Mouse (Mus musculus) hindbrain, postnatal 0 days (tissue): ENCODE measurements at regions not wholly inside any gene's neighbourhood (a gene's known extent, or its start where the extent isn't known, plus 50 kb on each side); places are given as distances from the start of the nearest gene placed in this dataset.

ENCODE experiments used
- ATAC-seq: fragments of 200-750 bp; cut with Nextera tagmentation; 2 replicates; pipeline ENCODE4 v1.8.0; 2017; ENCODE audit warnings: mild to moderate bottlenecking, moderate TSS enrichment, moderate library complexity
- DNase-seq: peaks from one replicate; pipeline ENCODE4 v3.0.0-alpha.2; 2015; ENCODE audit warnings: low spot score
- H3K27ac ChIP-seq: fragments of 300-500 bp; sonication (generic); 2 replicates; pipeline ENCODE4 v1.5.1; 2014; ENCODE audit warnings: mild to moderate bottlenecking
- H3K27me3 ChIP-seq: fragments of 300-500 bp; sonication (generic); 2 replicates; pipeline ENCODE4 v1.6.1; 2014; ENCODE audit warnings: low read length, mixed read lengths; ENCODE audit not compliant: insufficient read depth
- H3K36me3 ChIP-seq: fragments of 300-500 bp; sonication (generic); 2 replicates; pipeline ENCODE4 v1.6.1; 2014; ENCODE audit warnings: low read length, mixed read lengths; ENCODE audit not compliant: insufficient read depth
- H3K4me1 ChIP-seq: fragments of 300-500 bp; sonication (generic); 2 replicates; pipeline ENCODE4 v1.6.1; 2014; ENCODE audit warnings: antibody characterized with exemption, low read length, mixed read lengths; ENCODE audit not compliant: insufficient read depth
- H3K4me2 ChIP-seq: fragments of 300-500 bp; sonication (generic); 2 replicates; pipeline ENCODE4 v1.6.1; 2014; ENCODE audit warnings: low read depth, mild to moderate bottlenecking, low read length, moderate library complexity, mixed read lengths
- H3K4me3 ChIP-seq: fragments of 300-500 bp; sonication (generic); 2 replicates; pipeline ENCODE4 v1.5.1; 2014; ENCODE audit warnings: low read length
- H3K9ac ChIP-seq: fragments of 300-500 bp; sonication (generic); replicated peaks from 2 replicates; pipeline ENCODE4 v1.6.1; 2014; ENCODE audit warnings: mild to moderate bottlenecking, low read length, moderate library complexity, mixed read lengths
- H3K9me3 ChIP-seq: fragments of 300-500 bp; sonication (generic); 2 replicates; pipeline ENCODE4 v1.6.1; 2016; ENCODE audit warnings: low read length, mixed read lengths
- CTCF ChIP-seq: IDR thresholded peaks from 2 replicates; pipeline ENCODE4 v1.5.1; 2016; ENCODE audit warnings: antibody characterized with exemption, control low read depth, low read depth
- WGBS: fragments of 180-500 bp; shearing (Covaris S2); extraction: QIAGEN DNeasy Blood & Tissue Kit; methylation state at CpG from one replicate; pipeline ENCODE4 v1.1.7; 2014; 5-methylcytosine and 5-hydroxymethylcytosine counted together

DNA sequence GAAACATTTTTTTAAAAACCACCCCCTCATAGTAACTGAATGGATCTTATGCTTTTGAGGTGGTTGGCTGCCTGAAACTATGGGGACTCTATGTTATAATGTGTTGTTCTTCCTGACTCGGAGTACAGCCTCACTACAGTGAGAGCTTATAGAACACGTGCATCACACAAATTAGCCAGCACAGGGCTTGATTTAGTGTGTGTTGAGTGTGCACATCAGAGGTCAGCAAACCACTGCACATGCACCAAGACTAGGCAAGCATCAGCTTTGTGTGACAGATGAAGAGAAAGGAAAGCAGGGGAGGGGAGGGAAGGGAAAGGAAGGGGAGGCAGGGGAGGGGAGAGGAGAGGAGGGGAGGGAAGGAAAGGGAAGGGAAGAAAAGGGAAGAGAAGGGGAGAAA lies 422.9 kb upstream of the Smim15 start:
- 59% methylated on average over 2 of the region's 2 CpGs for WGBS
- ATAC-seq (no peak), DNase-seq (no peak)
- no peak overlapping the region for H3K4me3 ChIP-seq
- no peaks in the 10 kb centered on the region for H3K36me3 ChIP-seq
- H3K4me1 ChIP-seq: no peaks in the 10 kb centered on the region; the same call in 1 of the 2 replicates
- H3K9me3 ChIP-seq: no peaks in the 10 kb centered on the region
- no peak overlapping the region for H3K4me2 ChIP-seq
- no peak overlapping the region for H3K27ac ChIP-seq
- no peak overlapping the region for H3K9ac ChIP-seq
- no peaks in the 10 kb centered on the region for H3K27me3 ChIP-seq
- no peak for TF ChIP-seq CTCF

DNA sequence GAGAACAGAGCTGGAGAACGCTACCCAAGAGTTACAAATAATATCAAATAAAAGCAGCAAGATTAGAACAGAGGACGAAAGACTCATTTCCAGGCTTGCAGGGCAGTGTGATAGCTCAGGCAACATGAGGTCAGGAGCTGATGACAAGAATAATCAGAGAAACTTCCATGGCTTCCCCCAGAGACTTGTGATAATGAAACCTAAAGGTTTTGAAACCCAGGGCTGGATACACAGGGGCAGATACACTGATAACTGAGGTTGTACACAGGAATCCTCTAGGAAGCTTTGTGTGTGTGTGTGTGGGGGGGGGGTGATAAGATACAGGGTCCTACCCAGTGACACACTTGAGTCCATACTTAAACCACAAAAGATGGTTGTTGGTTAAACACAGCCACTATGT lies 423.4 kb upstream of the Smim15 start:
- Histone ChIP-seq H3K27me3 (no peaks in the 10 kb centered on the region), H3K9ac (no peak overlapping the region), H3K9me3 (no peaks in the 10 kb centered on the region), H3K27ac (no peak overlapping the region), H3K36me3 (no peaks in the 10 kb centered on the region), H3K4me2 (no peak overlapping the region), H3K4me3 (no peak overlapping the region), H3K4me1 (no peaks in the 10 kb centered on the region; the same call in 1 of the 2 replicates)
- ATAC-seq: no peak
- no peak for TF ChIP-seq CTCF
- no peak for DNase-seq
- 69% methylated on average over 2 of the region's 2 CpGs for WGBS

DNA sequence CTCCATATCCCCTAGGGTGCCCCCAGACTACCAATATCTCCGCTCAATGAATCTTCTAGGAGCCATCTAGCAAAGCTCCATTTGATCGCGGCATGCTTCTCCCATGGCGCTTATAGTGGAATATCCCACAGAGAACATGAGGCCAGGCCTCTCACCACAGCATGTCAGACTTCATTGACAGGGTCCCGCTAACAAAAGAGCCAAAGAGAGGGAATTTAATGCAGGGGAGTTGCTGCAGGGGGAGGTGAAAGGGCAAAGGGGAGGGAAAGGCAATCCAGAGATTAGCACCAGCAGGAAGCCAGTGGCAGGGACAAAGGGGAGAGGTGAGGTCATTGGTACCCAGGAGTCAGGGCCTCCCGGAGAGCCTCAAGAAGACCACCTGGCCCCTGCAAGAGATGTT lies 424.0 kb upstream of the Smim15 start:
- Histone ChIP-seq H3K4me3 (no peak overlapping the region), H3K27me3 (no peaks in the 10 kb centered on the region), H3K4me1 (no peaks in the 10 kb centered on the region; the same call in 1 of the 2 replicates), H3K27ac (no peak overlapping the region), H3K9me3 (no peaks in the 10 kb centered on the region), H3K36me3 (no peaks in the 10 kb centered on the region), H3K9ac (no peak overlapping the region), H3K4me2 (no peak overlapping the region)
- no peak for DNase-seq
- 30% methylated on average over 6 of the region's 6 CpGs for WGBS
- no peak for TF ChIP-seq CTCF
- ATAC-seq: no peak

DNA sequence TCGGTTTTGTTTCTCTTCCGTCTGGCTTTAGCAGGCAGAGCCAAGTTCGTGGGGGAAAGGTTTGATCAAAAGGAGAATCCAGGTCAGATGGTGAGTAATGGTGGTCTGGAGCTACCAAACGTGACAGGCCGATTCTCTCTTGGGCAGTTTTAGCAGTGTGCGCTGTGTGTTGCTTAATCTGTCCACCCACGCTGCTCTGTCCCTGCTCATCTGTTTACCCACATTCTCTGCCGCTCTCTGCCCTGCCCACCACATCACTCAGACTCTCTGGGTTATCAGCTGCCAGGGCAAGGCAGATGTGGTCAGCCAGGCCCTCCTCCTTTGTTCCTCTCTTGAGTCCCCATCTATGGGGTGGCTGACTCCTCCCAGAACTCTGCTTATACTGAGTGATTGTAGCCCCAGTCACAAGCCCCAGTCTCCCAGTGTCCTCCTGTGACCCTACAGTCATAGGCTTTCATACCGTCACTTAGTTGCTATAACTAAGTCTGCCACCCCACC lies 424.8 kb upstream of the Smim15 start:
- H3K4me2 ChIP-seq: no peak overlapping the region
- ATAC-seq (peak; percentile 59; the same call in 1 of the 2 replicates), DNase-seq (no peak)
- no peak overlapping the region for H3K4me3 ChIP-seq
- H3K9me3 ChIP-seq: no peaks in the 10 kb centered on the region
- H3K27ac ChIP-seq: no peak overlapping the region
- TF ChIP-seq CTCF: no peak
- 39% methylated on average over 9 of the region's 9 CpGs for WGBS
- H3K36me3 ChIP-seq: no peaks in the 10 kb centered on the region
- no peaks in the 10 kb centered on the region; the same call in 1 of the 2 replicates for H3K4me1 ChIP-seq
- H3K9ac ChIP-seq: no peak overlapping the region
- H3K27me3 ChIP-seq: no peaks in the 10 kb centered on the region

DNA sequence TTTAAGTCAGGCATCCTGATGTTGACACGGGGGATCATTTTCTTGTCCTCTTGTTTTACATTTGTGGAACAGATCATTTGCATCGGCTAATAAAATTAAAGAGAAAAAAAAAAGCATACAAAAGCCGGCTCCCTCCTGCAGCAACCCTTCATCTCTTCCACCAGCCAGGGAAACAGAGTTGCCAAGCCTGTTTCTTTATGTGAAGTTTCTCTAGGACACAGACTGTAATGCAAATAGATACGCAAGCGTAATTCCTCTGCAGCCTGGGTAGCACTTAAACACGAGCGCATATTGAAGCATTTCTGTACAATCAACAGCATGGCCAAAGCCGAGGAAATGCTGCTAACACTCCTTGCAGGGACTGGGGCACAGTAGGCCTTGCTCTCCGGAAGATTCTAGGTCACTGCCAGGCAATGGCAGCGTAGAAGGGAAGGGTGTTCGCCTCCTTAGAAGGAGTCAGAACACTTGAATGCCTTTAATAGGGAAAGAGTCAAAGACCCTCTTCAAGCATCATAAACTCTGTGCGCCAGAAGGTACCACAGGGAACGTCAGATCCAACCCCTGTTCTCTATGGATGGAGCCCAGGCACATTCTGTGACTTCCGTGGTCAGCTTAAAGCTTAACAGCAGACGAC lies 425.3 kb upstream of the Smim15 start:
- no peak overlapping the region for H3K4me3 ChIP-seq
- no peak overlapping the region for H3K4me2 ChIP-seq
- H3K27me3 ChIP-seq: no peaks in the 10 kb centered on the region
- TF ChIP-seq CTCF: no peak
- H3K4me1 ChIP-seq: no peaks in the 10 kb centered on the region; the same call in 1 of the 2 replicates
- no peaks in the 10 kb centered on the region for H3K36me3 ChIP-seq
- no peaks in the 10 kb centered on the region for H3K9me3 ChIP-seq
- no peak overlapping the region for H3K9ac ChIP-seq
- DNase-seq (no peak), ATAC-seq (0 out of 2 replicates have a peak, but pooled peaks have one; percentile 2)
- no peak overlapping the region for H3K27ac ChIP-seq
- 33% methylated on average over 15 of the region's 15 CpGs for WGBS

DNA sequence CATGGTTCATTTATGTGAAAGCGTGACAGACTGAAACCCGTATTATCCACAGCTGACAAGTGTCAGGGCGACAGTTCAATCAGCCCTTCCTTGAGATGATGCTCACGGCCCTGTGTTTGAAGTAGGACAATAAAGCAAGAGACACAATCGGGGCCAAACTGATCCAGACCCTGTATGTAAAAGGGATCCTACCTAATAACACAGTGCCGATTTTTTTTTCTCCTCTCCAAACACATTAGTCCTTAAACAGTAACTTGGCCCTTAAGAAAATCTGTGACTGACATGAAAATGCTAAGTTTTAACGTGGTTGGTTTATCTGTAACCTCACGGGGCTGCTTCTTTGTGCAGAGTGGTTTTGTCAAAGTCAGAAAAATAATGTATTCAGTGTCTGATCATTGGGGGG lies 425.9 kb upstream of the Smim15 start:
- Histone ChIP-seq H3K4me3 (no peak overlapping the region), H3K4me1 (no peaks in the 10 kb centered on the region; the same call in 1 of the 2 replicates), H3K4me2 (no peak overlapping the region), H3K9me3 (no peaks in the 10 kb centered on the region), H3K27me3 (no peaks in the 10 kb centered on the region), H3K27ac (no peak overlapping the region), H3K9ac (no peak overlapping the region), H3K36me3 (no peaks in the 10 kb centered on the region)
- WGBS: 24% methylated on average over 8 of the region's 8 CpGs
- ATAC-seq: no peak
- no peak for TF ChIP-seq CTCF
- no peak for DNase-seq

DNA sequence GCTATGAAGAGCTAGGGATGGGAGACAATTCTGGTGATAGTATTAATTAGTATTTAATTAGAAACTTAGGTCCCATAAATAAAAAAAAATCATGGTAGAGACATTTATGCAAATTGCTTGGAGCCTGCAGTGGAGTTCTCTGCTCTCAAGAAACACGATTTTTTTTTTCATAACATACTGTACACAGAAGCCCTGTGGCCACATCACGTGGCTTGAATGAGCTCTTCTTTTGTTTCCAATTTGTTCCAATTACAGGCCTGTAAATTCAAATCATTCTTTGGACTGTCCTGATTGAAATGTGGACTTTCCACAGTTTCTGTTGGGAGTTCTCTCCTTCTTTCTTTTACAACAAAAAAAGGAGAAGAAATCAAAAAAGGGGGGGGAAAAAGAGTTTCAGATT lies 426.7 kb upstream of the Smim15 start:
- TF ChIP-seq CTCF: no peak
- 17% methylated on average over 2 of the region's 2 CpGs for WGBS
- Histone ChIP-seq H3K27ac (no peak overlapping the region), H3K9ac (no peak overlapping the region), H3K9me3 (no peaks in the 10 kb centered on the region), H3K4me3 (no peak overlapping the region), H3K4me2 (no peak overlapping the region), H3K4me1 (no peaks in the 10 kb centered on the region; the same call in 1 of the 2 replicates), H3K36me3 (no peaks in the 10 kb centered on the region), H3K27me3 (no peaks in the 10 kb centered on the region)
- DNase-seq: no peak
- no peak for ATAC-seq
